Mouse (Mus musculus) embryo, embryonic 10 days (tissue): ENCODE data around the gene Cdpf1.

Experiments used
- DNase-seq: peaks from one replicate; pipeline ENCODE4 v3.0.0-alpha.2; 2015; ENCODE audit warnings: low spot score

Cdpf1 gene

DNA sequence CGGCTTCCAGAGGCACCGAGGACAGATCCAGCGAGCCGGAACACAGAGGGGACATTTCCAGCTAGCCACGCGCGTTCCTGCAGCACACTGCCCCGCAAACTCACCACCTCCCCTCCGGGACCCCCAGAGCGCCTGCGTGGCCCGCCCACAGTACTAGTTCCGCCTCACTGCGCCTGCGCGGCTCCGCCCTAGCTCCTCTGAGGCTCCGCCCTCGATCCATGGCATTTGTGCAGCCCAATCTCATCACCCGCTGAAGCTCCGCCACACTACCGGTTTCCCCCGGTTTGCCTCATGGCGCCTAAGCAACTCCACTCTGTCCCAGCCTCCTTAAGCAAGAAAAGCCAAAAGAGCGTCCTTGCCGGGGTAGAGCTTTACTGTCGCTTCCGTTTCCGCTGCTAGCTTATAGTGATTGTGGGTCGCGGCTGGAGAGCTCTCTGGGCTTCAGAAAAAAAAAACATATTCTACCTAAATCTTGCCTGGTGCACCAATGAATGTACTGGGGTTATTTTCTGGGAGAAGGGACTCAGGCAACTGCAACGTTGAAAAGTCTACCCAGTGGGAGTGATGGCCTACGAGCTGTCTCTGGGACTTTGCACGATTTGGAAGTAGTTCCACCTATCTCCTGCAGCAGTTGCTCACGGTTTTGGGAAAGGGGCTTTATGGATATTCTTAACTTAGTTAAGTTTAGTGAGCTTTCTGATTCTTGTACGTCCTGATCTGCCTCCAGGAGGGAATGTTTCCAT is at the start of gene Cdpf1:
Gene Cdpf1 (minus strand): TSS at position 163 of the 743 bp plus-strand sequence.
- DNase-seq: peak; percentile 99

DNA sequence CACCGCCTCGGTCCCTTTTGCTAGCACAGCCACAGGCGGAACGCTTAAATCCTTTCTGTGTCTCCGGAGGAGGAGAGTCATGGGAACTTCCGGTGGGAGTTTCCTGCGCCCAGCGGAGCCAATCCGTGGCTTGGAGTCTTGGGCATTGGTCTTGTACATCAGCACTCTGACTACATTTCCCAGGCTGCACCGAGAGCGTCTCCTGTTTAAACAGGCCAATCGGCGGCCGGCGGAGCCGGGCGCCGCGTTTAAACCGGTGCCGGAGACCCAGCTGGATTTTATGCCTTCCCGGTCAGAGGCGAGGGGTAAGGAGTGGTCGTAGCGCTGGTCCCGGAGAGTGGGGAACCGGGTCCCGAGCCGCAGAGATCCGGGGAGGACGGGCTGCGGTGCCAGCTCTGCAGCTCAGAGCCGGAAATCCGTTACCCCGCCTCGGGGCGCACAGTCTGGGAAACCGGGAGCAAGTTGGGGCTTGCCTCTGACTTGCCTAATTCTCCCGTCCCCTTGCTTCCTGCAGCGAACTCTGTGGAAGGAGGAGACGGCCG is 48.1 kb upstream of the Cdpf1 start, which contains the start of gene Gtse1:
Gene Gtse1 (plus strand): TSS at position 256 of the 542 bp plus-strand sequence.
- DNase-seq: peak; percentile 99

DNA sequence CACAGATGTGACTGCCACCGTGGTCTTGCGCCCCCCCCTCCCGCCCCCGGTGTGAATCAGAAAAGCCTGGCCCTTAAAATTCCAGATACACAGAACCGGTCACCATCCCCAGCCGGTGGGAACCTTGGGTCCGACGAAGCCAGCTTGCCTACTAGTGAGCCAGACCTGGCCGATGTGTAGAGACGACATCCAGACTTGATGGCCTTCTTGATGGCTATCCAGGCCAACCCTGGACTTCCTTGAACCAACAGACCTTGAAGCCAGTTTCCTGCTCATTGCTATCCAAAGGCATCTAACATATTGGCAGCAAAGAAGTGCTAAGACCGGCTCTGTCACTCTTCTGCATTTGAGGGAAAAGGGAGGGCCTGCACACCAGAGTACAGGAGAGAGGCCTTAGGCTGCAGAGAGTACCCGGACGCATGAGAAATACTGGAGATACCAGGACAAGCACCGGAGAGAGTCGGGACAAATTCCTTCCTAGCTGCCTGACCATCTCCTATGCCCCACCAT is 47.5 kb upstream of the Cdpf1 start:
- no peak for DNase-seq

DNA sequence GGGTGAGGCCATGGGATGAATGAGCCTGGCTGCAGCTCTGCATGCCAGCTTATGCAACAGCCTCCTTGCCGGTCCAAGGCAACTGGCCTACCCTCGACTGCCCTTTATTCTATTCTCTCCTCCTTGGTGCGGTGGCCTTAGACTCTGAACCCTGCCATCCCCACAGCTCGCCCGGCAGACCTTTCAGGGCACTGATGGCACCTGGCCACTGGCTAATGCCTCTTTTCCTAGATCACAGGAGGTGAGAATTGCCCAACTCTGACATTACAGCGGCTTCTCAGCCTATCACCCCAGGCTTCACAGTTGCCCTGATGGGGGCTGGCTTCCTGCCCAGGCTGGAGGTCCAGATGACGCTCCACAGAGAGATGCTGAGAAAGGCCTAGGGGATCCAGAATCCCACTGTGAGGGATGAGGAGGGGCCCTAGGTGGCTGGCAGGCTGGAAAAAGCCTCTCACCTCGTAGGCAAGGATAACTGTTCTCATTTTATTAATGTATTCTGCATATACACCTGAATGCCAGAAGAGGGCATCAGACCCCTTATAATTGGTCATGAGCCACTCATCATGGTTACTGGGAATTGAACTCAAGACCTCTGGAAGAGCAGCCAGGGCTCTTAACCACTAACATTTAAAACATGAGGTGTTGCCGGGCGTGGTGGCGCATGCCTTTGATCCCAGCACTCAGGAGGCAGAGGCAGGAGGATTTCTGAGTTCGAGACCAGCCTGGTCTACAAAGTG is 40.3 kb upstream of the Cdpf1 start:
- no peak for DNase-seq

DNA sequence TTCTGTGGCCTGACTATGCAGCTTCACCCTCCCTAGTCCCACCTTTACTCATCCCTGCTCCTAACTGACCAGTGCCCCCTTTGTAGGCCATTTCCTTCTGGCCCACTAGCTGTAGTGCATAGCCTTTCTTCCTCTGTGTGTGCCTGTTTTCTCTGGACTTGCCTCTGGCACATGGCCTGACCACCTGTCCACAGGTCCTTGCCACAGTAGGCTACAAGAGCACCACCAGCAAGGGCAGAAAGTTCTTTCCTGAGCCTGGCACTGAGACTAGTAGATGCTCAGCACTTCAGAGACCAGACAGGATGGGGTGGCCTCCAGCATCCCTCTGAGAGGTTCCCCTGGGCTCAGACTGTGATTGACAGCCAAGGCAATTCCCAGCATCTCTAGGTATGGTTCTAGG is 33.6 kb upstream of the Cdpf1 start:
- no peak for DNase-seq

DNA sequence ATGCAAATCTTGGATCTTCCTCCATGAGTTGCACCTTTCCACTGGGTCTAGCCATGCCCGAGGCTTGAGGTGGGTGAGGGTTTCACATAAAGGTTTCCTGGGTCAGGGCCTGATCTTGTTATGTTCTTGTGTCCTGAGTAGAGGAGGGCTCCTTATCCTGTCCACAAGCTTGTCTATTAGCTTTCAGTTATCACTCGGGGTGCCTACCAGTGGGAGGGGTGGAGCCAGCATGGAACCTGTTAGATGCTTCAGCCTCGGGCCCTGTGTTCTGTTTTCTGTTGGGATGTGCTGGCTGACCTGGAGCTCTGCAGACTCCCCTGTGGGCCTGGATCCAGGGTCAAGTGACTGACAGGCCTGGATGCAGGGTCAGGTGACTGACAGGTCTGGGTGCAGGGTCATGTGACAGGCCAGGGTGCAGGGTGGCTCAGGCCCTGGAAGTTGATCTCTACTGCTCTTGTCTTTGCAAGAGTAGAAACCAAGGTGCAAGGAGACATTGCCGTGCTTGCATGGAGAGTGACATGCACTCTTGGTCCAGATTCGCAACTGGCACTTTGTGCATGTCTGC is 30.4 kb upstream of the Cdpf1 start:
- no peak for DNase-seq

DNA sequence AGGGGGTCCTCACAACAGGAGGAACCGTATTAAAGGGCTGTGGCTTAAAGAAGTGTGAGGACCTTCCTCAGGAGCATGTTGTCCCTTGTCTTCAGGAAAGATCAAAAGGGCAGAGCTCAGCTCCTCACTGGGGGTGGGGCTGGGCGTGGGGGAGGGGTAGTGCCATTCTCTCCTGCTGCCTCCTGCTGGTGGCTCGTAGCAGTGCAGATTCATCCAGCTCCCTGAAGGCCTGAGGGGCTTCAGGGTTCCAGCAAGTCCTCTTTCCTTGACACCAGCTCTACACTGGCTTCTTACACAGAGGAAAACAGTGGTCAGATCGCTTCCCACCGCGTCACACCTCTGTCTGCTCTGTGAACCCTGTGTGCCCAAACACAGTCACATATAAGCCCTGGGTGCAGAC is 29.5 kb upstream of the Cdpf1 start:
- peak; percentile 43 for DNase-seq

DNA sequence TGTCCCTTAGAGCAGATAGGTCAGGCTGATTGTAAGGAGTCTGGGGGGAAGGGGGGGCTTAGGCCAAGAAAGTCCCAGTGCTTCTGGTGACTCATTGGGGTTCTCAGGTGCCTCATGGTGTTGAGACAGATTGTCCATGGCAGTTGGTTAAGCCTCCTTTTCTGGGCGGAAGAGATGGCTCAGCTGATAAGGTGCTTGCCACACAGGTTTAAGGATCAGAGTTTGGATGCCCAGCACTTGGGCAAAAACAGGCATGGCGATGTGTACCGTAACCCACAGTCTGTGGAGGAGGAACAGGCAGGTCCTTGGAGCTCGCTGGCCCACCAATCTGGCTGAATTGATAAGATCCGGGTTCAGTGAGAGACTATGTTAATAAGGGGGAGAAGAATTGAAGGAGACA is 25.4 kb upstream of the Cdpf1 start:
- DNase-seq: no peak

DNA sequence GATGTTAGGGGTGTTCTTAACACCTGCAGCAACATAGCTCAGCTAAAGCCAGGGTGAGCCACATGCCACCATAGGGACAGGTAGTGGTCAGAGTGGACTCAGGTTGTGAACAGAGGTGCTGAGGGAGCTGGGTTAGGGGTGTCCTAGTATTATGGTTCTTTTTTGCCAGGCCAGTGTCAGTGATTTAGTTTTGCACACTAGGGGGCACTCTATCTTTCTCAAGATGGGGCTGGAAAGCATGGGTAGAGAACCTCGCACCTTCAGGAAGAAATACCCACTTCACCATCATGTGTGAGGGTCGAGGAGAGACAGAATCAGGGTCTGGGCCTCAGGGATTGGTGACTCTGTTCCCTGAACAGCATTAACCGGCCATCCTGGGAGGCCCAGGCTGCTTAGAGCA is 23.8 kb upstream of the Cdpf1 start:
- no peak for DNase-seq

DNA sequence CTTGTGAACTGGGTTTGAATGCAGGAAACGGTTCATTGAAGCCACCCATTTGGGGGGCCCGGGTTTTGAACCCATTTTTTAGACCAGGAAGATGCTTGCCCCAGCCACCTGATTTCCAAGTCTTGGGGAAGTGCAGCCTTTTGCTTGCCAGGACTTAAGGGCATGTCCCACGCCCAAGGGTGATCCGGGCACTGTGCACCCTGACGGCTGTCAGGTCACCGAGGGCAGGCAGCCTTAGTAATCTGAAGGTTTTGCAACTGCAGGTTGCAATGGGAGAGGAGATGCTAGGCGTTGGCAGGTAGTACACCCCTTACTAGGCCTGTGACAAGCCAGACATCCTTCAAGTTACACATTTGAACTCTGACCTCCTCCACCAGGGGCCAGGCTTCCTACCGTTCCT is 21.1 kb upstream of the Cdpf1 start:
- DNase-seq: no peak

DNA sequence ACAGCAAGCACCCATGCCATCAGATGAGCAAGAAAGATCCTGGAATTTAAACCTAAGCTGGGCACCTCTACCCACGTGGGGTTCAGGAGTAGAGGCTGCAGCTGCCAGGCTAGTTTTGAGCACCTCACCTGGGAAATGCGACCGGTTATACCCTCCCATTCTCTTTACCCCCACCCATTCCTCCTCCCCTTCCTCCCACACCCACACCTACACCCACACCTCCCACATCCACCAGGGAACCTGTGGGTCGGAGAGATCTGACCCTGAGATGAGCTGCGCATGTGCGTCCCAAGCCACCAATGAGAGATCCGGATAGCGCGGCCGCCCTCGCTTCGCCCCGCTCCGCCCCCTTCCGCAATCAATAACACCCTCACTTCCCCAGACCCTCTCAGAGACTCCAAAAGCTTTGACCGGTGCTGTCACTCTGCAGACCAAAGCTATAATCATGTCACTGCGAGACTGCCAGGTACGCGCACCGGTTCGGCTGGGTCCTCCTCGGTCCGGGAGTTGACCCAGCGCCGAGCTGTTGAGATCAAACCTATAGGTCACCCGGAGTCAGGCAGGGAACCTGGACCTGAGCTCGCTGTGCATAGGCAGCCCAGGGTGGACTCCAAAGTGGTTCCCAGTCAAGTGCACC is 20.6 kb upstream of the Cdpf1 start, which contains the start of gene Ttc38:
Gene Ttc38 (plus strand): TSS at position 353 of the 637 bp plus-strand sequence.
- peak; percentile 89 for DNase-seq

DNA sequence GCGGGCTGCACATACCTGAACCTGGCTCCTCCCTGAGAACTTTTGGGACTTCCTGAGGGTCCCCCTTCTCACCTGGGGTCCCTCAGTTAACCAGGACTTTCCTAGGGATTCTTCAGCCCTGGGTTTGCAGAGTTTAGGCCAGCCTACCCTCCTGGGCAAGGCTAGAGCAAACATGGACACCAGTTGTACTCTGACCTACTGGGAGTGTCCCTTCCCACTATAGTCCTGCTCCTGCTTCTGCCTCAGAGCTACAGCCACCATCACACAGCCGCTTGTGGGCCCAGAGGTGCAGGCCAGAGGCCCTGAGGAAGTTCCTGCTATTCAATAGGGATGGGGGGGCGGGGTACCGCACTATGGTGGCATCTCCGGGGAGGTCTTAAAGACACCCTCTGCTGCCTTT is 18.0 kb upstream of the Cdpf1 start:
- no peak for DNase-seq

DNA sequence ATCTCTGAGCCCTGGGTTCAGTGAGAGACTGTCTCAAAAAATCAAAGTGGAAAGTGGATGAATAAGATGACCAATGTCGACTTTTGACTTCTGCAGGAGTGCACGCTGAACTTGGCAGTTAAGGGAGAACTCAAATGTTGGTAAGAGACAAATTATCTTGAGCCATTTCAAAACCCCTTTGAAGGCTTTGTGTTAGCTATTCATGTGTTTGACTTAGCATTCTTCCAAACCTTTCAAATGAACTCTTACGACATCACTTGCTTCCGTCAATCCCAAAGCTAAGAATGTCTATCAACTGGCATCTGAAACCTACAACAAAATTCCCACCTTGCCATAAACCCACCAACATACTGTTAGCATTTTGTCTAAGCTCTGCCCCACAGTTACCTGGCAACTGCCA is 16.6 kb upstream of the Cdpf1 start:
- no peak for DNase-seq

DNA sequence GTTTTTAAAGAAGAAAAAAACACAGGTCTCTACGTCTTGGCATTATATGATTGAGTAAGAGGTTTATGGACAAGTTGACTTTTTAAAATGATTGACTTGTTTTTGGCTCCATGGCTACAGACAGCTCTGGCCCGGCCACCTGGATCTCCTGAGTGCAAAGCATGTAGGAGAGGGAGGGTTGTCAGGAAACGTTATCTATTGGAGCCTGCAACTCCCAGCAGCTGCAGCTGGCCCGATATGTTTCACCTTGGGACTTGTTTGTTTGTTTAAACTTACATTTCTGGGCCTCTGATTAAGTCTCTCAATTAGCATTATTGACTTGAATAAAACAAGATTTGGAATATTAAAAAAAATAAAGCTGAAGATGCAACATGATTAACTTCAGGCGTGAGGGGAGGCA is 15.2 kb upstream of the Cdpf1 start:
- DNase-seq: no peak

DNA sequence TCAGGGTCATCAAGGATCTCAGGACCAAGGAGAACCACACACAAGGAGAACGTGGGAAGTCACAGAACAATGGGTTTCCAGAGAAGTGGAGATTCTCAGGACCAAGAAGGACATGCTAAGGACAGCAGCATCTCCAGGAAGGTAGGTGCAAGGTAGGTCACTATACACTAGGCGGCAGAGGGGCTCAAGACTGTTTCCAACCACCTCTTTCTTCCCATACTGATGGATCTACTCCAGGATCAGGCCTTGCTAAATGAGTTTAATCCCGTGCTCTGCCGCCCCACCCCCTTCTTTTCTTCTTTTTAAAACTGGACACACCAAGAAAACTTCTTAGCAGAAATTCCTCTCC is 10.5 kb upstream of the Cdpf1 start:
- DNase-seq: peak; percentile 48

DNA sequence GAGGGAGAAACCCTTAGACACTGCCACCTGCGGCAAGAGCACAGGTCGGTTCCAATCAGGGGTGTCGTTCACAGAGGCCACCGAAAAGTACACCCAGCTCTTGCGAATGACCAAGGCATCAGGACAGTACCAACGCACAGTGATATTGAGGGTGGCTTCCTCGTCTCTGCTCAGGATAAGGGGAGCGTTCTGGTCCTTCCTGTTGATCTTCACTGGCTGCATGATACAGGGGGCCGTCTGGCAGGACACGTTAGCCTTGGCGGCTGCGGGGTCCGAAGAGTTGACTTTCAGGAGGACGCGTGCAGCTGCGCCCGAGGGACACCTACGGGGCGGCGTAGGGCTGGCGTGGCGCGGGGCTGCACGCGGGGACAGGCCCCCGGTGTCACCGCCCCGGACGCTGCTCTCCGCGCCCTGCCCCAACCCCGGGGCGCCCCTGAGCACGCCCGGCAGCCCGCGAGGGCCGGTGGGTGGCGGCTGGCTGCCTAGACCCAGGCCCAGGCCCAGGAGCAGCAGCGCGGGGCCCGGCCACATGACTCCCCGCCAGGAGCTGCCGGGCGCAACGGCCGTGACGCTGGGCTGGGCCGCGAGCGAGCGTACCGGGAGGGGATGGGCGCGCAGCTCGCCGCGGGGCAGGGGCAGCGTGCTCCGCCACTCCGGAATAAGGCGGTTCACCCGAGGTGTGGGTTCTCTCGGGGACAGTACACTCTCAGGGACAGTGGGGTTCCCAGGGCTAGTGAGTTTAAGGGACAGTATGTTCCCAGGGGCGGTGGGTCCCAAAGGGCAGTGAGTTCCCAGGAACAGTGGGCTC is 9.9 kb upstream of the Cdpf1 start, which contains the start of gene Pkdrej:
Gene Pkdrej (minus strand): TSS at position 532 of the 808 bp plus-strand sequence.
- DNase-seq: peak; percentile 51

DNA sequence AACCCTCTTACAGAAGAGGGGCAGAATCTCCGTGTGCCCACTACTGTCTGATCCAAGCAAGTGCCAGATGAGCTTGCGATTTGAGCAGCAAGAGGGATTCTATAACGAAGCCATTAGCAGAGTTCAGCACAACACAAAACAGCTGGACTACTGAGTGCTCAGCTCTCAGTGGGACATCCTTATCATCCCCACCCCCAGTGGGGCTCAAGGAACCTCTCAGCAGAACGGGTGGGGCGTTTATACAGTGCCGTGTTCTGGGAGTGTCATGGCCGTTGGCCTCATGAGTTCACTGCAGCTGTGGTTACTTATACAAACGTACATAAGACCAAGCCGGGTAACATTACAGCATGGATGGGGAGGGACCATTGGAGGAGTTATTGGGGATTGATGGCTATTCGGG is 1.9 kb upstream of the Cdpf1 start:
- no peak for DNase-seq

DNA sequence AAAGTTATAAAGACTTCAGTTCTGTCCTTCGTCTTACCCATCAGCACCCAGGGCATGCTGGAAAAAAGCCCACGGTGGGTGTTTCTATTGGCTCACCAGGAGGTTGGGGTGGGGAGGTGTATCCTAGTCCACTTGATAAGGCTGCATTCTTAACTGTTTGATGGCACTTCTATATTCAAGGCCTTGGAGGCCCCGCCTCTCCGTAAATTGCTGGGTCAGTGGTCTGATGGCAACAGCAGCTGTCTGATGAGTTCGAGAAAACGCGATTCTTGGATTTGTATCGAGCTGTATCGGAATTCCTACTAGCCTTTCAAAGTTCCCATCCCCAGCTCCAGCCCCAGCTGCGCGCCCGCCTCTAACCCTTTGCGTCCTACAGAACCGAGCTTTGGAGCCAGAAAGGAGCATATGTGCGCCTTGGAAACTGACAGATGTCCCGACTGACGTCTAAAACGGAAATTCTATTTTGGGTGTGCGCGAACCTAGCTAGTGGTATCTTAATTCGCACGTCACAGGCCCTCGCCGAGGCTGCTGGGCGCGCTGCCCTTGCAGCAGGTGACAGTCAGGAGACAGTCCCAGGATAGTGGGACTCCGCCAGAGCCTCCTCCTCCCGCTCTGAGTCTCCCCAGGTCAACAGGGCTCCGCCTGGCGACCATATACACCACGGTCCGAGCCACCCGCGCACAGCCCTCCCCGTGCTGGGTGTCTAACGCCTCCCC is 533 bp downstream of the Cdpf1 start:
- peak; percentile 55 for DNase-seq

DNA sequence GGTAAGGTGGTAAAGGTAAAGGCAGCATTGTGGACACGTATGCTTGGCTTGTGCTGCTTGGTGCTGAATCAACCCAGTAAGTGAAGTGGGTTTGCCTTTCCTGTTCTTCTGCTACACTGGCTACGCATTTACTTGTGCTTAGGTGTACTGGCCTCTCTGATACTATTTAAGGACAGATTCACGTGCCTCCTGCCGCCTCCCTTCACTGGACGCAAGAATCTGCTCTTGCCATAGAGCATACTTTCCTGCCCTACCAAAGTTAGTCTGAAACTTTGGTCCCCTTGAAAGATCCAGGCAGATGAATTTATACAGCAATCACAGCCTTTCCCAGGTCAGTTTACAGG is 1.1 kb downstream of the Cdpf1 start:
- no peak for DNase-seq

DNA sequence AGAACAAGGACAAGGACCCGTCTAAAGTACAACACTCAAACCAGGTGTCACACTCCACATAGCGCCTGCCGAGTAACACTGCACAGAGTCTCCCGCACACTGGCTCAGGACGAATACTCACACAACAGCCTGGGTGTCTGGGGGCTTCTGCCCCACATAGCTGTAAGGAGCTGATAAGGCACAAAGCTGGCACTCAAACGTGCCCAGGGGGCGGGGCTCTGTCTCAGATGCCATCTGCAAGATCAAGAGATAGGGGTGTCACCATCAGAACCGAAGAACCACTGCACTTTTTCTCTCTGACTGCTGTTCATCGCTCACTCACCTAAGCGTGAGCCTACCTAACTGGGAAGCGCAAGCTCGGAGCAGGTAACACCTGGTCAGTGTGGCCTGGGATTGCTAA is 2.4 kb downstream of the Cdpf1 start:
- no peak for DNase-seq

DNA sequence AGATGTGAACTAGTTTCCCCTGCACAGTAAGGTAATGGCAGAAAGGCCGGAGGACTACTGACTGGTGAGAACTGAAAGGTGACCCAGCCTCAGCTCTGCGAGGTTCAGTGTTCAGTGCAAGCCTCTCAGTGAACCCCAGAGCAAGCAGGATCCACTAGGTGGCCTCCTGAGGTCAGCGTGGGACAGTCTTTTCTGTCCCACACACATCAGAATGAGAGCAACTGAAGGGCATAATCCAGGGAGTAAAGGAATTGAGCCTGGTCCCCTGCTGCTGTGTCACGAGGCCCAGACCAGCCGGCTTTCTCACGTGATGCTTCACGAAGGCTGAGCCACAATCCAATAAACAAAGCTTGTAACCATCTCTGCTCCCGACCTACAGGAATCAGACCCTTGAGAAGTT is 3.1 kb downstream of the Cdpf1 start:
- DNase-seq: no peak
